Mouse (Mus musculus): ENCODE measurements around the gene Galnt6.

DNA sequence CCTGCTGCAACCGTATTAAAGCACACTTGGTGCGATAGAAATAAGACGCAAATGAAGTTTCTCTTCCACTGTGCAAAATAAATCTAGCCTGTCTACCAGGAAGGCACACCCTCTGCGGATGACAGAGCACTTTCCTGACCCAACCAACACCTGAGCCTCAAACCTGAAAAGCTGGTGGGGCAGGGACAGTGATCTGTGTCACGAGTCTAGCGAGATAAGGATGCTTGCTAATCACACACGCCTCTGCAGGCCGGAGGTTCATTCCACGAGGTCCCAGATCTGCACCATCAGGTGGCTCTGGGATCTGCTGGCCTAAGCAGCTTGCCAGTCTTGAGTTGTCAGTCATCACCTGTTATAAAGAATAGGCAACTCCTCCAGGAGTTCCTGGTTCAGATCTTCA is 77.6 kb downstream of the Galnt6 start:
- TF ChIP-seq EP300 (IDR thresholded peaks at IDR 0.05) (no peak), CTCF (IDR thresholded peaks at IDR 0.05) (no peak)
